Mouse (Mus musculus) B cell, adult 67 days (primary cell): ENCODE results near the gene Espn. TPM values are rescaled to one million over a fixed set of nuclear protein-coding genes. Genes with fewer than 3 reads are reported as not detected.

Source experiments
- total RNA-seq, 2 experiments: library from RNA; stranded (reverse); gene quantifications; 4 replicates each; pipeline ENCODE4 v1.2.4; 2023

Espn gene
- total RNA-seq, result 1 to 10 TPM; 1.3 to 1.6 TPM

DNA sequence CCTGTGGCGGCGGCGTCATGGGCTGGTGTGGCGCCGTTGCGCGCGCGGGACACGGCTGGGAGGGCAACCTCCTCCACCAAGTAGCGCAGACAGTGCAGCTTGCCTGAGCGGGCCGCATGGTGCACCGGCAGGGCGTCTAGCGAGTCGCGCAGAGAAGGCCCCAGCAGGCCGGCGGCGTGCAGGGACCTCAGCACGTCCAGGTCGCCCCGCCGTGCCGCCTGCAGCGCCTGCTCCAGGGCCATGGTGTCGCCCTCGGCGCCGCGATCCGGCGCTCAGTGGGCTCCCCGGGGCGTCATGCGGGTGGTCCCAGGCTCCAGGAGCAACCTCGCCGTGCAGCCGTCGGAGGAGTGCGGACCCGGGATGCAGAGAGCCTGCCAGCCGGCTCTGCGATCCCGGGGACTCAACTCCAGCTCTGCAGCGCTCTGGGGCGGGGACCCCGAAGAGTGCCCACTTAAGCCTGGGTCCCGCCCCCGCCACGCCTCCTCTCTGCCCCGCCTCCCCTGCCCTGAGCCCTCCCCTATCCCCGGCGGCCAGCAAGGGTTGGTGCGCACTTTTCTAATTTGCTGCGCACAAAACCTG lies at the start of gene Espn:
Gene Espn (minus strand): TSS at position 406 of the 579 bp plus-strand sequence.

DNA sequence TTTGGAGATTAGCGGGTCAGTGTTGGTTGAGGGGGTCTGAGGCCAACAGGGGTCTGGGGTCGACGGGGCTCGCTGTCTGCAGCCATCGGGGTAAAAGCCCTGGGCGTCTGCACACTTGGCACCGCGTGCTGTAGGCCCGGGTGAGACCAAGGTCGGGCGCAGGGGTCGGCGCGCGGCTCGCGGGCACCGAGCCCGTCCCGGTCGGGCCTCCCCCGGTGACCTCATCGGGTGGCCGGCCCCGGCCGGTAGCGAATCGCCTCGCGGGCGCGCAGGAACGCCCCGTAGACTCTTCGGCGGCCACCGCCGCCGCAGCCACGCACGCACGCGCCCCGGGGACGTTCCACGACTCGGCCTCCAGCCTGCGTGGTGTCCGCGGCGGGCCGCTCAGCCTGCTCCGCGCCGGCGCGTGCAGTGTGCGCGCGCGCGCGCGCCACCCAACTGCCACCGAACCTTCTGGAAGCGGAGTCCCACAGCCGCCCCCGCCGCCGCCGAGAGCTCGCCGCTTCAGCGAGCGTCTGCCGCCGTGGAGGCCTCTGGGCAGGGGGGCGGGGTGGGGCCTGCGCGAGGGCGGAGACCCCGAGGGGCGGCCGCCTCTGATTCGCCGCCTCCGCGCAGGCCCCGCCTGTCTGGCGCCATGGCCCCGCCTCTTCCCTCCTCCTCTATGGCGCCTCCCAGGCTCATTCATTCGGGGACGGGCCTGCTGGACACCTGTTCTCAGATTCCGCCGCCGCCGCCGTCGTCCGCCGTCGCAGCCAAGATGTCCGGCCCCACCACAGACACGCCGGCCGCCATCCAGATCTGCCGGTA lies 25.6 kb upstream of the Espn start, which contains the start of gene Acot7:
Gene Acot7 (plus strand): TSS at position 598 of the 807 bp plus-strand sequence.

DNA sequence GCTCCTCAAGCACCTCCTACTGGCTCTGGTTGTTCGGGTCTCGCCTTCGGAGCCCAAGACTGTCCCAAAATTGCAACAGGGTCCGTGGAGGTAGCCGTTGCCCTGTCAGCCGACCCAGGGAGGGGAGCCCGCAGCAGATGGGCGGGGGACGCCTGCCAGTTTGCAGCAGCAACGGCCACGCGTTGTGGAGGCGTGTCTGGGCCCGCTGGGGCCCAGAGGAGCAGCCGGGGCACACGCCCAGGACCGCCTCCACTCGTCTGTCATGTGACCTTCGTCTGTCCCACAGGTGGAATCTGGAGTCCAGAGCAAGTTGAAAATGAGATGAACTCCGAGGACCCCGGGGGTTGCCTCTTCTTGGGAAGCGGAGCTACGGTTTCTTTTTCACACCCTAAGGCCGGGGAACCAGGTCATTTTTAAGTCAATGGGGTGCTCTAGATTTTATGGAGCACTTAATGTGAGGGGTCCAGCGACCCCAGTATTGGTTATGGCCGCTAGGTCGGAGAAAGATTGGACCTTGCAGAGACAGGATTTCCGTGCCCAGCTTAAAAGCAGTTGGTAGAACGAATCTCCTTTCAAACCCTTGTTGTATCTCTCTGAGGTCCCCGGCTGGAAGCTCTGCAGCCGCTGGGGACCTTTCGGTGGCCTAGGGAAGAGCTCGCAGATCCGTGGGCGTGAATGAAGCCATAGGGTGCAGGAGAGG lies 6.6 kb upstream of the Espn start, which contains the start of gene Hes2:
Gene Hes2 (plus strand): TSS at position 283 of the 700 bp plus-strand sequence.

DNA sequence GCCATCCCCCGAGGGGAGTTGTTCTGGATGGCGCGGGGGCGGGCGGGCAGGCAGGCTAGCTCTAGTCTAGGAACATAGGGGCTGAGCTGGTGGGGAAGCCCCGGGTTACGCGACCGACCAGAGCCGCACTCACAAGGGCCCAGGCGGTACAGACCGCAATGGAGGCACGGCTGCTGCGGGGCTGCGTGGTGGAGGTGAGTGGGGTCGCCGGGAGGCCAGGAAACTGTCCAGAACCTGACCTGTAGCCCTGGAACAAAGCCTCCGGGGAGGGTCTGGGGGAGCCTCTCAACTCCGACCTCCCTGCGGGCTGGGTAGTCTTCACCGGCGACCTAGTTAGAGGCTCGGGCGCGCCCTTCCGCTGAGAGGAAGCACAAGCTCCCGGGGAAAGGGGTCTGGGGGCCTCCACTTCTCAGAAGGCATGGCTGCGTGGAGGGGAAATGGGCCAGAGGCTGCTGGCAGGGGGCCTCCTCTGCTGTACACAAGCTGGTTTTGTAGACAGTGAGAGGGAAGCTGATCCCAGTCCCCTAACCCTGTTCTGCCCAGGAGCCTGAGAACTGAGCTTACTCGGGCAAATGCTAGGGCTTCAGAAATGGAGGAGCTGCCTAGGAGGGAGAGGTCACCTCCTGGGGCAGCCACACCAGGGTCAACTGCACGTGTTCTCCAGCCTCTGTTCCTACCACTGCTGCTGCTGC lies 36.1 kb downstream of the Espn start, which contains the start of gene Tnfrsf25:
Gene Tnfrsf25 (plus strand): TSS at position 14 of the 692 bp plus-strand sequence.

DNA sequence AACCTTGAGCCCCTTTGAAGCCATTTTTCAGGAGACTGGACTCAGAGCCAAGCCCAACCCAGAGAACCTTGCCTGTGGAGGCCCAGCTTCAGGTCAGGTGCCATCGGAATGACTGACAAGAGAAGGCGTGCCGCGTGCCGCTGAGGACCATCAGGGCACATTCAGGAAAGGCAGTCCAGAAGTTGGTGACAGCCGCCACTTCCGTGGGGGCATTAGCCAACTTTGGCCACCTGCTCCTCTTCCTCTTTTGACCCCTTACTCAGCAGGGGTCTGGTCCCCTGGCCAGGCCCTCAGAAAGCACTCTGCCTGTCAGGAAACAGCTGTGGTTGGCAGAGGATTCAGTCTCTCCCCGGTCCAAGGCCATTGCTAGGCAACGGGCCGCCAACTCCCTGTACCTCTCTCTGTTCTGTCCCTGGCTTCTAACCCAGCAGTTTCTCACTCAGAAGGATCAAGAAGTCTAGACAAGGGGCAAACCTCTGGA lies 80.0 kb downstream of the Espn start, which contains the start of gene Plekhg5:
Gene Plekhg5 (plus strand): TSS at position 378 of the 481 bp plus-strand sequence.

Other genes with a start within 250 kb of the Espn start
- 10 to 100 TPM; 68.8 to 88.4 TPM for gene Dnajc11, start 218.7 kb downstream of the Espn start, total RNA-seq
- 10 to 100 TPM; 41.3 to 41.7 TPM for gene Thap3, start 163.4 kb downstream of the Espn start, total RNA-seq
- gene Phf13, start 156.1 kb downstream of the Espn start, total RNA-seq, result 1 to 10 TPM; 6.5 to 6.8 TPM
- 10 to 100 TPM; 18.8 to 20.2 TPM for gene Klhl21, start 143.6 kb downstream of the Espn start, total RNA-seq
- 10 to 100 TPM; 21.3 to 32.2 TPM for gene Zbtb48, start 124.7 kb downstream of the Espn start, total RNA-seq
- under 1 TPM in 1 of 2 experiments, not detected in 1; 0.83 TPM for gene Tas1r1, start 113.8 kb downstream of the Espn start, total RNA-seq
- 10 to 100 TPM; 44.7 to 47.1 TPM for gene Nol9, start 113.0 kb downstream of the Espn start, total RNA-seq
- 1 to 10 TPM; 2.6 to 5.9 TPM for gene Plekhg5, start 79.9 kb downstream of the Espn start, total RNA-seq
- under 1 TPM in 1 of 2 experiments, not detected in 1; 0.32 TPM for gene Tnfrsf25, start 36.4 kb downstream of the Espn start, total RNA-seq
- gene Hes2, start 6.5 kb upstream of the Espn start, total RNA-seq, result not detected
- 1 to 10 TPM; 3.8 to 5.5 TPM for gene Acot7, start 25.8 kb upstream of the Espn start, total RNA-seq
- gene Gpr153, start 121.9 kb upstream of the Espn start, total RNA-seq, result not detected
- not detected for gene Hes3, start 139.3 kb upstream of the Espn start, total RNA-seq
- 10 to 100 TPM; 35.4 to 40.8 TPM for gene Icmt, start 144.9 kb upstream of the Espn start, total RNA-seq
- gene Rnf207, start 166.6 kb upstream of the Espn start, total RNA-seq, result not detected
- 100 to 1,000 TPM; 825 to 862 TPM for gene Rpl22, start 173.4 kb upstream of the Espn start, total RNA-seq
- under 1 TPM in 1 of 2 experiments, not detected in 1; 0.09 TPM for gene Chd5, start 186.3 kb upstream of the Espn start, total RNA-seq